Mouse (Mus musculus): ENCODE measurements around the gene Scamp2. TPM values are rescaled to one million over a fixed set of nuclear protein-coding genes. Genes with fewer than 3 reads are reported as not detected.
A peak's percentile ranks its signal among the peaks of the same experiment; 100 is the strongest.

Gene Scamp2
- polyA plus RNA-seq, 1 experiment from 2014 or later: 41.9 TPM

DNA sequence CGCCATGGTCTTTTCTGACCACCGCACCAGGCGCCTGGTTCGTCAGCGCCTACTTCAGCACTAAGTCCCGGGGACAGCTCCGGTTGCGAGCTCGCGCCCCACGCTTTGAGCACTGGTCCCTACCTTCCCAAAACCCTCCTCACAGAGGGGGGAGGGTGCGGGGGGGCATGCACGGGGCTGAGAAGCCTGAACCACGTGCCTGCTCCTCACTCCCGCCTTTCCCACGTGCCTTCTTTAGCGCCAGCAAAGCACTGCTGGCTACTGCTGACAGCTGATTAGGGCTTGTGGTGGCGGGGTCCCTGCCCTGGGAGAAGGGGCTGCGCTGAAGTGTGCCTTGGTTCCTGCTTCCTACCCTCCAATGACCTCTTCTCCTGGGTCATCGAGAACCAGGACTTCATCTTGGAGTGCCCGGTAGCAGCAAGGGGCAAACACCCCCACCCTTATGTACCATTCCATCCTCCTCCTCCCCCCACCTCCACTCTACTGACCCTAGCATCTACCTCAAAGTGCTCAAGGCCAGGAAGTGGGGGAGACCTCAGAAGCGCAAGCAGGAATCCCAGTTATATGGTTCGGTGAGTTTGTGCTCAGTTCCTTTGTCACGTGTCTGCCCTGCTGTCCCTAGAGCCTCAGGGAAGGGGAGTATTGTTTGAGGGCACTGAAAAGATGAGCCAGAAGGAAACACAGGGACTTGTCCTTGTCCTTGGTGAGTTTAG lies 45.6 kb downstream of the Scamp2 start, which contains the start of gene Cplx3:
Cplx3 (minus strand) TSS at position 143 of the 713 bp plus-strand sequence.
- no peaks in the 10 kb centered on the region for H3K9me3 ChIP-seq (replicated peaks)
- H3K27ac ChIP-seq: no peak within 1 kb of the TSS
- DNase-seq (ENCODE audit: low spot score): peak; percentile 87
- peaks cover 25% of the 10 kb centered on the region for H3K27me3 ChIP-seq (ENCODE audit: low read depth, poor library complexity, severe bottlenecking)
- H3K4me3 ChIP-seq: 0 out of 2 replicates have a peak within 1 kb of the TSS, but pooled peaks have one; percentile 11
- 9% methylated on average over 24 of the region's 24 CpGs for WGBS
- H3K4me1 ChIP-seq: peaks cover 7% of the 10 kb centered on the region
- no peaks in the 10 kb centered on the region for H3K36me3 ChIP-seq

DNA sequence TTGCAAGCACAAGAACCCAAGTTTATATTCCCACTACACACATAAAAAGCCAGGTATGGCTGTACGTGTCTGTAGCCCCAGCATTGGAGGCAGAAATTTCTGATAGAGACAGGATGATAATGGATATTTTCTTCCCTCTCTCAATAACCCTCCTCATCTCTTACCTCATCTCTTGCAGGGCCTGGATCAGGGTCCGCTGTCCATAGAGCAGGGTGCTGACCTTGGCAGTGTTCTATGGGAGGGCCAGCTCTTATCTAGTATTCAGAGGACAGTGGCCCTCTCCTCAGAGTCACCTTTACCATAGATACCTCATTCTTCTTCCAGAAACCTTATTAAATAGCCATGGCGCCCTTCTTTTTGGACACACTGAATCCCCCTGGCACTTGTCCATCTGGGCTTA lies 49.1 kb downstream of the Scamp2 start:
- Histone ChIP-seq H3K9me3 (replicated peaks) (no peaks in the 10 kb centered on the region), H3K4me3 (no peak overlapping the region), H3K27me3 (ENCODE audit: low read depth, poor library complexity, severe bottlenecking) (peaks cover 26% of the 10 kb centered on the region), H3K27ac (no peak overlapping the region), H3K4me1 (peaks cover 7% of the 10 kb centered on the region), H3K36me3 (no peaks in the 10 kb centered on the region)
- DNase-seq (ENCODE audit: low spot score): no peak
- 59% methylated on average over 3 of the region's 3 CpGs for WGBS

DNA sequence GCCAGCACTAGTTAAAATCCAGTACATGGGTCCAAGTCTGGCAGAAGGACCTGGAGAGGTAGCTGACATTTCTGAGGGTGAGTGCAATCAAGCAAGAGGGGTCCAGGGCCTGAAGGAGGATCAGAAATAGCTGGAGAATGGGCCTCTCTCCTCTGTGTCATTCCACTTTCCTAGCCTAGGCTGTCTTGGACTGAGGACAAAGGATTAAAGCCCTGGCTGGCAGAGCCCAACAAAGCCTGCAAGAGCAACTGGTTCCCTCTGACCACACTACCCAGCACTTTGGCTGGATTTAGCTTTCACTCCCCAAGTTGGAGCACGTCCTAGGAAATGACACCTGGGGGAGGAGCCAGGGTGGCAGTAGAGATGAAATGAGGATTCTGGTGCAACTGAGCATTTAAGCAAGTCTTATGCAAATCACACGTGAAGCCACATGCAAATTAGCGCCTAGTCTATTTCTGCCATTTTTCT lies 49.6 kb downstream of the Scamp2 start:
- no peak overlapping the region for H3K4me3 ChIP-seq
- 55% methylated on average over 3 of the region's 3 CpGs for WGBS
- H3K27me3 ChIP-seq (ENCODE audit: low read depth, poor library complexity, severe bottlenecking): peaks cover 22% of the 10 kb centered on the region
- H3K4me1 ChIP-seq: peaks cover 7% of the 10 kb centered on the region
- DNase-seq (ENCODE audit: low spot score): no peak
- H3K36me3 ChIP-seq: no peaks in the 10 kb centered on the region
- no peak overlapping the region for H3K27ac ChIP-seq
- H3K9me3 ChIP-seq (replicated peaks): no peaks in the 10 kb centered on the region

DNA sequence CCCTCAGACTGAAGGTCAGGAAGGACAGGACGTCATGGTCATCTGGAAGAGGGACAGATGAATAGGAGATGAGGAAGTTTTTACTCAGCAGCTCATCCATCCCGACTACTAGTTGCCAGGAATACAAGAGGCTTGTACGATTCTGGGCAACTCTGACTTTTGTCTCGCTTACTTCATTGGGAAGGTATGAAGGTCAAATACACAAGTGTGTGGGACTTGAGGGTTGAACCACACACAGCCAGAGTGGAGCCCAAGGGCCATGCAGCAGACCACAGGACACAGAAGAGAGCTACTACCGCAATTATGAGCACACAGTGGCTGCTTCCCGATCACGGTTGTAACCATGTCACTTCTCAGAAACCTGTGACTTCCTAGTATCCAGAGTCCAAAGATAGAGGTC lies 51.8 kb downstream of the Scamp2 start:
- WGBS: 83% methylated on average over 7 of the region's 7 CpGs

DNA sequence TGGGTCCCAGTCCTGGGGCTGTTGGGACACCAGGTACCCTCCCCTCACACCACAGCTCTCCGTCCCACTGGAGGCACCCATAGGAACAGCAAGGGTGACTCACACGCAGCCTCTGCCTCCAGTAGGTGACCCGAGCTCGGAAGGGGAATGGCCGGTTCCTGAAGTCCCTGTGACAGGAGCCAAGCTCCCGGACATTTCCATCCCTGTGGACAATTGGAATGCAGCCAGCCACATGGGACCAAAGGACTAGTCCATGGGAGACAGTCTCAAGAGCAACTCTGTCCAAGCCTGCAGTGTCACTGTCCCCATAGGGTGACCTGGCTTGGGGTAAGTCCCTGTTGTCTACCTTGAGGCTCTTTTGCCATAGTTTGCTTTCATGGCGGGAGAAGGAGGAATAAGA lies 53.2 kb downstream of the Scamp2 start:
- Histone ChIP-seq H3K9me3 (replicated peaks) (no peaks in the 10 kb centered on the region), H3K4me1 (no peaks in the 10 kb centered on the region), H3K27me3 (ENCODE audit: low read depth, poor library complexity, severe bottlenecking) (0 out of 2 replicates have a peak, but pooled peaks cover 4% of the 10 kb centered on the region), H3K4me3 (no peak overlapping the region), H3K27ac (no peak overlapping the region), H3K36me3 (no peaks in the 10 kb centered on the region)
- no peak for DNase-seq (ENCODE audit: low spot score)
- WGBS: 79% methylated on average over 7 of the region's 7 CpGs

More for the DNA sequence above, 51.8 kb downstream of the Scamp2 start:
- Histone ChIP-seq H3K27me3 (ENCODE audit: low read depth, poor library complexity, severe bottlenecking) (0 out of 2 replicates have a peak, but pooled peaks cover 4% of the 10 kb centered on the region), H3K27ac (no peak overlapping the region), H3K9me3 (replicated peaks) (no peaks in the 10 kb centered on the region), H3K4me3 (no peak overlapping the region), H3K36me3 (no peaks in the 10 kb centered on the region), H3K4me1 (no peaks in the 10 kb centered on the region)
- DNase-seq (ENCODE audit: low spot score): no peak

GRCm38 (mm10) chr9:57614786-57615185 lies 54.0 kb downstream of the Scamp2 start:
- H3K4me3 ChIP-seq: no peak overlapping the region
- no peaks in the 10 kb centered on the region for H3K9me3 ChIP-seq (replicated peaks)
- no peaks in the 10 kb centered on the region for H3K4me1 ChIP-seq
- H3K36me3 ChIP-seq: no peaks in the 10 kb centered on the region
- H3K27ac ChIP-seq: no peak overlapping the region
- DNase-seq (ENCODE audit: low spot score): no peak
- 91% methylated on average over 4 of the region's 4 CpGs for WGBS
- 0 out of 2 replicates have a peak, but pooled peaks cover 4% of the 10 kb centered on the region for H3K27me3 ChIP-seq (ENCODE audit: low read depth, poor library complexity, severe bottlenecking)

- Histone ChIP-seq H3K27me3 (ENCODE audit: low read depth, poor library complexity, severe bottlenecking) (0 out of 2 replicates have a peak, but pooled peaks cover 4% of the 10 kb centered on the region), H3K4me1 (no peaks in the 10 kb centered on the region), H3K27ac (no peak overlapping the region), H3K4me3 (no peak overlapping the region), H3K9me3 (replicated peaks) (no peaks in the 10 kb centered on the region), H3K36me3 (no peaks in the 10 kb centered on the region)
- no peak for DNase-seq (ENCODE audit: low spot score)
- 83% methylated on average over 8 of the region's 8 CpGs for WGBS
Observed at GRCm38 (mm10) chr9:57617556-57618169, 56.9 kb downstream of the Scamp2 start.

DNA sequence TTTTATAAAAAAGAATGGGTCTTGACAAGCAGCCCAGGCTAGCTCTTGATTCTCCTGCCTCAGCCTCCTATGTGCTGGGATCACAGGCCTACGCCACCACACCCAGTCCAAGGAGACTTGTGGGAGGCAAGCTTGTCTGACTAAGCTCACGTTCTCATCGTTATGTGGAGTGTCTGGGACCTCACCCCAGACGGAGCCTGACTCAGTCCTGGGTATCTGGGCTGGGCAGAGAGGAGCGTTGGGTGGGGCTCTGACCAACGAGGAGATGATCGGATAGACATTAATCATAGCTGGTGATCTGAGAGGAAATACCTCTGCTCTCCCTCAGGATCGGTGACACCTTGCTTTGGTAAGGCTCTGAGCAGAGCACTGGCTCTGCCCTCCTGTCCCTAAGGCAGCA lies 58.1 kb downstream of the Scamp2 start:
- 75% methylated on average over 8 of the region's 8 CpGs for WGBS
- Histone ChIP-seq H3K9me3 (replicated peaks) (no peaks in the 10 kb centered on the region), H3K4me3 (no peak overlapping the region)

DNA sequence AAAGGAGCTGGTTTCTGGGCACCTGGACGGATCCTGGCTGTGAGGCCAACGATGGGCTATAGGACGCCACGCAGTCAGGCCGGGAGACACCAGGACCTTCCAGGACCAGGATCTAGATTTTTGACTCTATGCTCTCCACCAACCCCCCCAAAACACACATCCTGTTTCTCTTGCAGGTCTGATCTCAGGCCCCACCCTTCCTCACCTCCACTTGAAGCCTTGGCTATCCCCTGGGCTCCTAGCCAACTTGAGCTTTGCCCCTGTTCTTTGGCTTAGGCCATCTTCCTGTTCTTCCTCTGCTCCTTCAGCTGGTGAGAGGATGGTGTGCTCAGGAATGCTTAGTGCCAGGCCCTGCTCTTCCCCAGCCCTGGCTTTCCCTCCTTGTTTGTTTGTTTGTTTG lies 59.9 kb downstream of the Scamp2 start, which contains the start of gene Lman1l:
Lman1l (minus strand) TSS at position 101 of the 400 bp plus-strand sequence.
- no peak within 1 kb of the TSS for H3K27ac ChIP-seq
- H3K36me3 ChIP-seq: peaks cover 19% of the 10 kb centered on the region
- H3K9me3 ChIP-seq (replicated peaks): no peaks in the 10 kb centered on the region
- WGBS: 97% methylated on average over 5 of the region's 5 CpGs
- no peaks in the 10 kb centered on the region for H3K27me3 ChIP-seq (ENCODE audit: low read depth, poor library complexity, severe bottlenecking)
- no peaks in the 10 kb centered on the region for H3K4me1 ChIP-seq
- DNase-seq (ENCODE audit: low spot score): no peak
- no peak within 1 kb of the TSS for H3K4me3 ChIP-seq

More for the DNA sequence above, 58.1 kb downstream of the Scamp2 start:
- no peak for DNase-seq (ENCODE audit: low spot score)
- H3K36me3 ChIP-seq: peaks cover 2% of the 10 kb centered on the region; the same call in 1 of the 2 replicates
- no peak overlapping the region for H3K27ac ChIP-seq
- no peaks in the 10 kb centered on the region for H3K4me1 ChIP-seq
- no peaks in the 10 kb centered on the region for H3K27me3 ChIP-seq (ENCODE audit: low read depth, poor library complexity, severe bottlenecking)

DNA sequence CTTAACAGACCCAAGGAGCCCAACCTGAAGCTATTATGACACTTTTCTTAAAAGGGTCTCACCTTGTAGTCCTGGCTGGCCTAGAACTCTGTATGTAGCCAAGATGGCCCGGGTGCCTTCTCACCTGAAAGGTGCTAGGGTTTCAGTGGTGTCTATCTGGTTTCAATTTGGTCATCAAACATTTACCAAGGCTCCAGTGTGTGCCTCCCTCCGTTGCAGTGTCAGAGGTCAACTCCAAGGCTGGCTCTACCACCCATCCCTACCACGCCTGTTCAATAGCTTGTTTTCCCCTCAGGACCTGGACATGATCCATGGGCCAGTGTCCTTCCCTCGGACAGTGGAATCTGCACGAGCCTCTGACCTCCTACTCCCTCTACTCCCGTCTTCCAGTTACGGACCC lies 63.6 kb downstream of the Scamp2 start:
- WGBS: 88% methylated on average over 7 of the region's 7 CpGs
- Histone ChIP-seq H3K9me3 (replicated peaks) (no peaks in the 10 kb centered on the region), H3K27me3 (ENCODE audit: low read depth, poor library complexity, severe bottlenecking) (no peaks in the 10 kb centered on the region), H3K27ac (no peak overlapping the region), H3K4me1 (no peaks in the 10 kb centered on the region), H3K4me3 (no peak overlapping the region), H3K36me3 (peaks cover 55% of the 10 kb centered on the region)
- DNase-seq (ENCODE audit: low spot score): no peak

GRCm38 (mm10) chr9:57625674-57626500 lies 65.1 kb downstream of the Scamp2 start:
- H3K4me3 ChIP-seq: no peak overlapping the region
- WGBS: 90% methylated on average over 15 of the region's 15 CpGs
- no peaks in the 10 kb centered on the region for H3K9me3 ChIP-seq (replicated peaks)
- peaks cover 71% of the 10 kb centered on the region for H3K36me3 ChIP-seq
- peak overlapping the region; percentile 39; the same call in 1 of the 2 replicates for H3K27ac ChIP-seq
- no peaks in the 10 kb centered on the region for H3K27me3 ChIP-seq (ENCODE audit: low read depth, poor library complexity, severe bottlenecking)
- no peak for DNase-seq (ENCODE audit: low spot score)
- H3K4me1 ChIP-seq: no peaks in the 10 kb centered on the region

DNA sequence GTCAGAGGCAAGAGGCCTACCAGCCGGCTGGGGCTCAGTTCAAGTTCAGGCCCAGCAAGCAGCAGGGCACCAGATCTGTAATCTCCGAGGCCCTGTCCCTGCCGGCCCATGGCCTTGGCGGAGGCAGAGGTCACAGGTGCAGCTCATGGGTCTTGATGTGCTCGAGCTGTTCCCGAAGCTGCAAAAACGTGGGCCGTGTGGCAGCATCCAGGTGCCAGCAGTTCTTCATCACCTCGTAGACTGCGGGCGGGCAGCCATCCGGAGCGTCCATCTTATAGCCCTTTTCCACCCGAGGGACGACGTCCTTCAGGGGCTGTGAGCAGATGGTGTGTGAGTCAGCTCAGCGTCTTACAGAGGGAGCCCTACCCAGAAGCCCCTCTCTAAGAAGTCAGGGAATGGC lies 66.4 kb downstream of the Scamp2 start:
- H3K9me3 ChIP-seq (replicated peaks): no peaks in the 10 kb centered on the region
- H3K27ac ChIP-seq: no peak overlapping the region
- no peak overlapping the region for H3K4me3 ChIP-seq
- no peaks in the 10 kb centered on the region for H3K4me1 ChIP-seq
- 95% methylated on average over 17 of the region's 17 CpGs for WGBS
- H3K36me3 ChIP-seq: peaks cover 84% of the 10 kb centered on the region
- DNase-seq (ENCODE audit: low spot score): no peak
- H3K27me3 ChIP-seq (ENCODE audit: low read depth, poor library complexity, severe bottlenecking): no peaks in the 10 kb centered on the region

Measured in limb, embryonic 10.5 days (tissue).